Mouse (Mus musculus) neural tube, embryonic 14.5 days (tissue): ENCODE data around the gene Pcolce. TPM values are rescaled to one million over a fixed set of nuclear protein-coding genes. Genes with fewer than 3 reads are reported as not detected.

ENCODE experiments used
- ATAC-seq: fragments of 200-750 bp; cut with Nextera tagmentation; 2 replicates; pipeline ENCODE4 v1.8.0; 2017; ENCODE audit warnings: low read depth, mild to moderate bottlenecking, moderate TSS enrichment, moderate library complexity
- H3K27ac ChIP-seq: fragments of 300-500 bp; sonication (generic); 2 replicates; pipeline ENCODE4 v1.5.1; 2014; ENCODE audit warnings: low read depth, mild to moderate bottlenecking, control low read depth, low read length, moderate library complexity, mixed read lengths
- H3K27me3 ChIP-seq: fragments of 300-500 bp; sonication (generic); 2 replicates; pipeline ENCODE4 v1.6.1; 2014; ENCODE audit warnings: low read length; ENCODE audit not compliant: control insufficient read depth, insufficient read depth
- H3K36me3 ChIP-seq: fragments of 300-500 bp; sonication (generic); 2 replicates; pipeline ENCODE4 v1.6.1; 2014; ENCODE audit warnings: low read length, mixed read lengths; ENCODE audit not compliant: control insufficient read depth, insufficient read depth
- H3K4me1 ChIP-seq: fragments of 300-500 bp; sonication (generic); 2 replicates; pipeline ENCODE4 v1.6.1; 2014; ENCODE audit warnings: low read length; ENCODE audit not compliant: control insufficient read depth, insufficient read depth
- H3K4me2 ChIP-seq: fragments of 300-500 bp; sonication (generic); 2 replicates; pipeline ENCODE4 v1.6.1; 2014; ENCODE audit warnings: mild to moderate bottlenecking, low read depth, low read length, control low read depth
- H3K4me3 ChIP-seq: fragments of 300-500 bp; sonication (generic); 2 replicates; pipeline ENCODE4 v1.5.1; 2014; ENCODE audit warnings: low read depth, low read length, control low read depth, mixed read lengths
- H3K9ac ChIP-seq: fragments of 300-500 bp; sonication (generic); replicated peaks from 2 replicates; pipeline ENCODE4 v1.6.1; 2014; ENCODE audit warnings: low read depth, mild to moderate bottlenecking, control low read depth, low read length, mixed read lengths
- H3K9me3 ChIP-seq: fragments of 300-500 bp; sonication (generic); 2 replicates; pipeline ENCODE4 v1.6.1; 2016; ENCODE audit warnings: low read length; ENCODE audit not compliant: control insufficient read depth
- WGBS: fragments of 180-500 bp; shearing (Covaris S2); extraction: QIAGEN DNeasy Blood & Tissue Kit; methylation state at CpG from one replicate; pipeline ENCODE4 v1.1.7; 2014; 5-methylcytosine and 5-hydroxymethylcytosine counted together
- polyA plus RNA-seq: library from polyadenylated mRNA; unstranded; fragments of >200 nt; fragmentation: Nextera tagmentation; extraction: Ambion mirVana; gene quantifications from 2 replicates; pipeline ENCODE4 v1.2.1, GENCODE M21; 2014

Gene Pcolce
- polyA plus RNA-seq, 1 experiment from 2014 or later = 2.4 TPM

DNA sequence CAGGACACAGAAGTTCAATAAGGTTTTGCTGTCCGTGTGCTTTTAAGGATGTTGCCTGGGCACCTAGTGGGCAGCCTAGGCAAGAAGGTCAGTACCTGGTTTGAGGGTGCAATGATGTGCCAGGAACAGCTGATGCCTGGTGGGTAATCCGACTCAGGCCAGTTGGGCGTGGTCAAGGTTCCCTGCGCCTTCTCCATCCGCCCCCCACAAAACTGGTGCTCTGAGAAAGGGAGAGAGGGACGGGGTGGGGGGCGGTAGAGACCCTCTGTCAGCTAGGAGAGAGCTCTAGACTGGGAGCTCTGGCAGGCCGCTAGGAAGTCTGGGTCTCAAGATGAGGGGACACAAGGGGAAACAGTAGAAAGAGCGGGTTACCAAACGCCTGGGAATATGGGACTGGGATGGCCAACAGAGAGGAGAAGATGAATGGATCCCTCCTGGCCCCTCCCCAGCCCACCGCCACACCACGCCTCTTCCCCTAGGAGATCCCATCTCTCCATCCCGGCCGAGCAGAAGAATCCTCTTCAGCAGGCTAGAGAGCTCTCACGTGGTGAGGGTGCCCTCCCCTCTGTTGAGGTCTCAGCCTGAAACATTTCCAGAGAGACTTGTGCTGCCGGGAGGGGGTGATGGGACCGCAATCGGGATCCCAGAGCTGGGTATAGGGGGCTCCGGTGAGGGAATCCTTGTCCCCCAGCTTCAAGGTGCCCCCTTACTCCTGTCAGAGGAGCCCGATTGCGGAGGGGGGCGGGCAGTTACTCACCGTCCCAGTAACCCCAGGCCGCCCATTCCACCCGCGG, 5.5 kb downstream of the Pcolce start:
- H3K4me2 ChIP-seq = no peak overlapping the region
- H3K4me3 ChIP-seq = no peak overlapping the region
- no peaks in the 10 kb centered on the region for H3K9me3 ChIP-seq
- no peak overlapping the region for H3K27ac ChIP-seq
- H3K9ac ChIP-seq = no peak overlapping the region
- no peaks in the 10 kb centered on the region for H3K36me3 ChIP-seq
- H3K4me1 ChIP-seq = peaks cover 5% of the 10 kb centered on the region; the same call in 1 of the 2 replicates
- no peaks in the 10 kb centered on the region for H3K27me3 ChIP-seq
- no peak for ATAC-seq
- 12% methylated on average over 25 of the region's 26 CpGs for WGBS

- no peak for ATAC-seq
- H3K27me3 ChIP-seq = no peaks in the 10 kb centered on the region
- H3K4me1 ChIP-seq = peaks cover 16% of the 10 kb centered on the region; the same call in 1 of the 2 replicates
- peak overlapping the region; percentile 74 for H3K4me3 ChIP-seq
- H3K9ac ChIP-seq = 0 out of 2 replicates have a peak overlapping the region, but pooled peaks have one; percentile 79
- H3K27ac ChIP-seq = no peak overlapping the region
- under 1% methylated on average over 22 of the region's 22 CpGs for WGBS
- H3K4me2 ChIP-seq = peak overlapping the region; percentile 52
- no peaks in the 10 kb centered on the region for H3K36me3 ChIP-seq
- H3K9me3 ChIP-seq = no peaks in the 10 kb centered on the region
These were observed 12.2 kb downstream of the Pcolce start for GRCm38 (mm10) chr5:137601365-137601729.

GRCm38 (mm10) chr5:137600619-137601364, 12.8 kb downstream of the Pcolce start, which contains the start of gene Mospd3:
TSS of gene Mospd3 (minus strand) at chr5:137601058.
- H3K27me3 ChIP-seq = no peaks in the 10 kb centered on the region
- H3K9me3 ChIP-seq = no peaks in the 10 kb centered on the region
- H3K9ac ChIP-seq = peak within 1 kb of the TSS; percentile 79
- H3K36me3 ChIP-seq = no peaks in the 10 kb centered on the region
- peaks cover 16% of the 10 kb centered on the region; the same call in 1 of the 2 replicates for H3K4me1 ChIP-seq
- peak within 1 kb of the TSS; percentile 80 for H3K4me2 ChIP-seq
- under 1% methylated on average over 41 of the region's 41 CpGs for WGBS
- peak within 1 kb of the TSS; percentile 76 for H3K27ac ChIP-seq
- peak; percentile 96 for ATAC-seq
- peak within 1 kb of the TSS; percentile 74 for H3K4me3 ChIP-seq

DNA sequence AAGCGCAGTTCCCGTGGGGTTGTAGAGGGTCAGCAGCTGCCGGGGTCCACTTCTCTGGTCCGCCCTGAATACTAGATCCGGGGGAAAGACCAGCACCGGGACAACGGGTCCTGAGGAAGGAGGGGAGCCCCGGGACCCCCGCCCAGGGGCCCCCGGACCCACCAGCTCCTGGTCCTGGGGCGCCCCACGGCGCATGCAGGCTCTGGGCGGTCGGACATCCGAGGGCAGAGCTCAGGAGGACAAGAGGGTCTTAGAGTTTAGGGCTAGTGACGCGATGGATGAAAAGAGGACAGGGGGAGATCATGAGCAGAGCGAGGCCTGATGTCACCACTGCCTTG, 13.3 kb downstream of the Pcolce start:
- Histone ChIP-seq H3K36me3 (no peaks in the 10 kb centered on the region), H3K4me3 (peak overlapping the region; percentile 74), H3K4me1 (peaks cover 16% of the 10 kb centered on the region; the same call in 1 of the 2 replicates), H3K9ac (peak overlapping the region; percentile 79), H3K9me3 (no peaks in the 10 kb centered on the region), H3K27ac (peak overlapping the region; percentile 60), H3K4me2 (peak overlapping the region; percentile 80), H3K27me3 (no peaks in the 10 kb centered on the region)
- WGBS = 2% methylated on average over 19 of the region's 19 CpGs
- ATAC-seq = peak; percentile 67

- Histone ChIP-seq H3K4me1 (peaks cover 16% of the 10 kb centered on the region; the same call in 1 of the 2 replicates), H3K27ac (no peak overlapping the region)
- 72% methylated on average over 9 of the region's 9 CpGs for WGBS
These were observed 14.0 kb downstream of the Pcolce start for GRCm38 (mm10) chr5:137599600-137599999.

DNA sequence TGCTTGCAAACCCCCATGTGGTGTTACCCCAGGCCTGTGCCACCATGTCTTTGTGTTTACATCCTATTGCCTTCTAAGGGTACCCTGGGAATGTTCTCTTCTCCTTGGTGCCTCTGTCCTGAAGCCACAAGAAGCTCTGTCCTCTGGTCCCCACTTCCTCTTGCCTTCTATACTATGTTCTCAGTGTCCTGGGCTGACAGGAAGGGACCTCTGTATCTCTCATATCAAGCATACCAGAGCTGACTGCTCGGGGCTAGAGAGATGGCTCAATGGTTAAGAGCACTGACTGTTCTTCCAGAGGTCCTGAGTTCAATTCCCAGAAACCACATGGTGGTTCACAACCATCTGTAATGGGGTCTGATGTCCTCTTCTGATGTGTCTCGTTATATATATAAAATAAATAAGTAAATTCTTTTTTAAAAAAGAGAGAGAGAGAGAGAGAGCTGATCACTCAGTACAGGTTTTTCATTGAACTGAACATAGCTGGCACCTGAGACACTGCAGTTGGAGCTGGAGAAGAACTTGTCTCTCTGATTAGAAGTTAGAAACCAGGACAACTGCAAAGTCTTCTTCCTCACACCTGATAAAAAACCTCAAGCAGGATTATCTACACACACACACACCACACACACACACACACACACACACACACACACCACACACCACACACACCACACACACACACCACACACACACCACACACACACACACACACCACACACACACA, 15.3 kb downstream of the Pcolce start:
- Histone ChIP-seq H3K36me3 (no peaks in the 10 kb centered on the region), H3K4me3 (no peak overlapping the region), H3K4me1 (peaks cover 16% of the 10 kb centered on the region; the same call in 1 of the 2 replicates), H3K9ac (no peak overlapping the region), H3K4me2 (no peak overlapping the region), H3K27ac (no peak overlapping the region), H3K9me3 (no peaks in the 10 kb centered on the region), H3K27me3 (no peaks in the 10 kb centered on the region)
- 93% methylated on average over 2 of the region's 2 CpGs for WGBS
- no peak for ATAC-seq

More at GRCm38 (mm10) chr5:137599600-137599999, 14.0 kb downstream of the Pcolce start:
- H3K9me3 ChIP-seq = no peaks in the 10 kb centered on the region
- no peaks in the 10 kb centered on the region for H3K27me3 ChIP-seq
- H3K9ac ChIP-seq = peak overlapping the region; percentile 79
- H3K4me3 ChIP-seq = peak overlapping the region; percentile 74
- H3K4me2 ChIP-seq = peak overlapping the region; percentile 80
- no peak for ATAC-seq
- no peaks in the 10 kb centered on the region for H3K36me3 ChIP-seq

- Histone ChIP-seq H3K27me3 (no peaks in the 10 kb centered on the region), H3K9me3 (no peaks in the 10 kb centered on the region), H3K4me3 (no peak overlapping the region), H3K27ac (no peak overlapping the region), H3K4me1 (peaks cover 16% of the 10 kb centered on the region; the same call in 1 of the 2 replicates), H3K36me3 (no peaks in the 10 kb centered on the region), H3K4me2 (no peak overlapping the region), H3K9ac (no peak overlapping the region)
- no peak for ATAC-seq
- WGBS = 98% methylated on average over 6 of the region's 6 CpGs
These were observed 16.0 kb downstream of the Pcolce start for GRCm38 (mm10) chr5:137597625-137598024.

DNA sequence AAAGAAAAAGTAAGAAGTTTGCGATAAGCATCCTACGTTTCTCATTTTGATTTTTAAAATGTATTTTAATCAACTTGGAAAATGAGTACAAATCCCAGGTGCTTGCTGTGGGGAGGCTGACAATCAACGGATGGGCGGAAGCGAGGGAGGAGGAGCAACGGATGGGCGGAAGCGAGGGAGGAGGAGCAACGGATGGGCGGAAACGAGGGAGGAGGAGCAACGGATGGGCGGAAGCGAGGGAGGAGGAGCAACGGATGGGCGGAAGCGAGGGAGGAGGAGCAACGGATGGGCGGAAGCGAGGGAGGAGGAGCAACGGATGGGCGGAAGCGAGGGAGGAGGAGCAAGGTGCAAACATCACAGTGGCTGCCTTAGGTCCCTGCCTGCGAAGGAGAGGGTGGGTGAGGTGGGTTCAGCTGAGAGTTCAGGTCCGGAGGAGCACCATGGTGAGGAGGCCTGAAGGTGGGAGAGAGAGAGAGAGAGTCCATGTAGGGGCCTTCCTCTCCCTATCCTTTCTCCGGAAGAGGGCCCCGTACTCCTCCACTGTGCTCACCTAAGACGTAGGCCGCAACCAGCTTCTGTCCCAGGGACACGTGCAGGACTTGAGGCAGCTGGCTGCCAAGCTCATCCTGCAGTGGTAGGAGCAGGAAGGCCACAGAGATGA, 16.9 kb downstream of the Pcolce start:
- Histone ChIP-seq H3K4me3 (no peak overlapping the region), H3K36me3 (no peaks in the 10 kb centered on the region), H3K4me1 (peaks cover 10% of the 10 kb centered on the region; the same call in 1 of the 2 replicates), H3K4me2 (peak overlapping the region; percentile 26; the same call in 1 of the 2 replicates), H3K27ac (no peak overlapping the region), H3K9me3 (no peaks in the 10 kb centered on the region), H3K27me3 (no peaks in the 10 kb centered on the region), H3K9ac (no peak overlapping the region)
- no peak for ATAC-seq
- 34% methylated on average over 24 of the region's 30 CpGs for WGBS
